Mouse (Mus musculus) ES-E14 (cell line): ENCODE data around the gene Sez6l2. TPM values are rescaled to one million over a fixed set of nuclear protein-coding genes. Genes with fewer than 3 reads are reported as not detected.

Experiments
- DNase-seq: peaks from one replicate; pipeline ENCODE4 v3.0.0-alpha.2; 2013; ENCODE audit warnings: low read depth, low spot score
- H3K27ac ChIP-seq: 2 replicates; pipeline ENCODE4 v1.5.1; 2012; ENCODE audit warnings: low read depth, mild to moderate bottlenecking, low read length, moderate library complexity, mixed read lengths; ENCODE audit not compliant: poor library complexity, insufficient read depth, severe bottlenecking
- H3K36me3 ChIP-seq: 2 replicates; pipeline ENCODE4 v1.6.1; 2012; ENCODE audit warnings: mild to moderate bottlenecking, low read length, moderate library complexity, mixed read lengths; ENCODE audit not compliant: control insufficient read depth, poor library complexity, insufficient read depth, severe bottlenecking
- H3K4me1 ChIP-seq, 2 experiments: fragments of 150-350 bp in 1 of 2; sonication (generic) in 1 of 2; 2 replicates each; pipeline ENCODE4 v1.6.1; 2012; ENCODE audit warnings: low read length in 2 of 2, mild to moderate bottlenecking in 1 of 2, mixed read lengths in 1 of 2; ENCODE audit not compliant: control insufficient read depth in 2 of 2, insufficient read depth in 2 of 2, poor library complexity in 1 of 2
- H3K4me3 ChIP-seq, 2 experiments: fragments of 150-350 bp in 1 of 2; sonication (generic) in 1 of 2; 2 replicates each; pipeline ENCODE4 v1.5.1; 2012; ENCODE audit warnings: low read length in 2 of 2, low read depth in 1 of 2, mild to moderate bottlenecking in 1 of 2, mixed read lengths in 1 of 2; ENCODE audit not compliant: insufficient read depth in 1 of 2, poor library complexity in 1 of 2, severe bottlenecking in 1 of 2
- H3K9ac ChIP-seq: 2 replicates; pipeline ENCODE4 v1.6.1; 2012; ENCODE audit warnings: low read depth, mild to moderate bottlenecking, low read length, mixed read lengths; ENCODE audit not compliant: poor library complexity, insufficient read depth, severe bottlenecking
- H3K9me3 ChIP-seq: fragments of 150-350 bp; sonication (generic); 2 replicates; pipeline ENCODE4 v1.6.1; 2012; ENCODE audit warnings: low read depth, mild to moderate bottlenecking, low read length; ENCODE audit not compliant: control insufficient read depth, insufficient read depth
- CHD2 ChIP-seq: IDR thresholded peaks from 2 replicates; pipeline ENCODE4 v1.6.1; 2014; ENCODE audit warnings: mild to moderate bottlenecking, low read depth, low read length, inconsistent platforms
- HCFC1 ChIP-seq: IDR thresholded peaks from 2 replicates; pipeline ENCODE4 v1.6.1; 2012; ENCODE audit warnings: low read length, inconsistent platforms, borderline replicate concordance; ENCODE audit not compliant: insufficient read depth
- MAFK ChIP-seq: IDR thresholded peaks from 2 replicates; pipeline ENCODE4 v1.6.1; 2014; ENCODE audit warnings: mild to moderate bottlenecking, low read depth, low read length, inconsistent platforms; ENCODE audit not compliant: insufficient read depth
- ZC3H11A ChIP-seq: IDR thresholded peaks from 2 replicates; pipeline ENCODE4 v1.6.1; 2012; ENCODE audit warnings: low read depth, mild to moderate bottlenecking, inconsistent platforms, low read length, borderline replicate concordance
- ZNF384 ChIP-seq: IDR thresholded peaks from 2 replicates; pipeline ENCODE4 v1.6.1; 2012; ENCODE audit warnings: low read depth, low read length, inconsistent platforms
- in situ Hi-C, 2 experiments: fragments of 600-800 bp; cut with MboI; formaldehyde crosslinking; loops; one replicate each; pipeline ENCODE4 v1.15.1; 2025; ENCODE audit warnings: low sequenced_read_pairs in 2 of 2, inconsistent platforms in 1 of 2; ENCODE audit not compliant: unreplicated experiment in 2 of 2
- total RNA-seq: library from RNA; depleted of rRNA; stranded (reverse); fragments of 300-350 nt; gene quantifications from 2 replicates; pipeline ENCODE4 v1.2.3, GENCODE M21; 2012

Sez6l2 gene
- total RNA-seq, 1 experiment: 0.80 TPM

GRCm38 (mm10) chr7:126975493-126975892 lies 25.1 kb downstream of the Sez6l2 start:
- Histone ChIP-seq H3K4me1 (peaks cover 0 to 8% of the 10 kb centered on the region in 2 experiments; a peak in 2 of 4 replicates), H3K4me3 (peak overlapping the region; percentile 41 to 82), H3K36me3 (peaks cover 22% of the 10 kb centered on the region), H3K27ac (no peak overlapping the region), H3K9me3 (no peaks in the 10 kb centered on the region), H3K9ac (peak overlapping the region; percentile 45; the same call in 1 of the 2 replicates)
- in situ Hi-C loops: no loop called here
- no peak for DNase-seq
- TF ChIP-seq ZNF384 (no peak), CHD2 (no peak), ZC3H11A (no peak), HCFC1 (no peak), MAFK (no peak)

GRCm38 (mm10) chr7:126975893-126975949 lies 25.4 kb downstream of the Sez6l2 start, which contains the start of gene Cdipt:
Gene Cdipt (plus strand): TSS chr7:126975914.
- Histone ChIP-seq H3K36me3 (peaks cover 23% of the 10 kb centered on the region), H3K27ac (peak within 1 kb of the TSS; percentile 92), H3K9ac (peak within 1 kb of the TSS; percentile 88), H3K9me3 (no peaks in the 10 kb centered on the region), H3K4me1 (peaks cover 0 to 8% of the 10 kb centered on the region in 2 experiments; a peak in 2 of 4 replicates), H3K4me3 (peak within 1 kb of the TSS; percentile 78 to 82)
- TF ChIP-seq MAFK (no peak), CHD2 (no peak), ZNF384 (no peak), ZC3H11A (no peak), HCFC1 (no peak)
- DNase-seq: no peak
- in situ Hi-C loops: no loop called here

GRCm38 (mm10) chr7:126975950-126976866 lies 25.8 kb downstream of the Sez6l2 start, which contains the start of gene Cdiptos:
Gene Cdiptos (minus strand): TSS chr7:126976098.
- TF ChIP-seq MAFK (0 out of 2 replicates have a peak, but pooled peaks have one; percentile 28), CHD2 (no peak), HCFC1 (peak; percentile 83)
- Histone ChIP-seq H3K4me1 (peaks cover 0 to 8% of the 10 kb centered on the region in 2 experiments; a peak in 2 of 4 replicates), H3K9ac (peak within 1 kb of the TSS; percentile 88), H3K27ac (peak within 1 kb of the TSS; percentile 92), H3K4me3 (peak within 1 kb of the TSS; percentile 78 to 82), H3K9me3 (no peaks in the 10 kb centered on the region), H3K36me3 (peaks cover 23% of the 10 kb centered on the region)
- peak; percentile 96 for DNase-seq
- in situ Hi-C loops: no loop called here

GRCm38 (mm10) chr7:126976878-126977459 lies 26.6 kb downstream of the Sez6l2 start:
- peak overlapping the region; percentile 92 for H3K27ac ChIP-seq
- H3K4me3 ChIP-seq: peak overlapping the region; percentile 78 to 82
- no peak for DNase-seq
- H3K9me3 ChIP-seq: no peaks in the 10 kb centered on the region
- H3K9ac ChIP-seq: peak overlapping the region; percentile 79
- peaks cover 23% of the 10 kb centered on the region for H3K36me3 ChIP-seq
- in situ Hi-C loops: no loop called here
- TF ChIP-seq CHD2 (no peak), ZC3H11A (no peak), HCFC1 (no peak), MAFK (no peak), ZNF384 (no peak)
- H3K4me1 ChIP-seq: peaks cover 0 to 8% of the 10 kb centered on the region in 2 experiments; a peak in 2 of 4 replicates
